Mouse (Mus musculus) cerebral cortex, adult 2 months (tissue): ENCODE results near the gene Tcl1b1.

Experiments
- WGBS: fragments of 180-500 bp; shearing (Covaris S2); methylation state at CpG from one replicate; pipeline ENCODE4 v1.1.7; 2018; 5-methylcytosine and 5-hydroxymethylcytosine counted together

The Tcl1b1 gene

DNA sequence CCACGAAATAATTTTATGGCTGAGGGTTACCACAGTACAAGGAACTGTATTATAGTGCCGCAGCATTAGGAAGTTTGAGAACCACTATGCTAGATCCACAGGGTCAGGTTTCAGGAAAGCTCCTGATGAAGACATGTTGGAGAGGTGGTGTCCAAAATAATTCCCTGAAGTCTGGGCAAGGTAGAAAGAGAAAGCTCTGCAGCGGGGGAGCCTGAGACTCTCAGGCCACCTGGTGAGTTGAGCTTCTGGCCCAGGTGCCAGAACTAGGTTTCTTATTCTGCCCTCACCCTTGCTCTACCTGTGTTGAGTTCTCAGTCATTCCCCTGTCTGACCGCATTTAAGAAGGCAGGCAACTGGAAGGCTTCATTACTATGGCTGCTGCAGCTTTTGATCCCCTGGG lies at the start of gene Tcl1b1:
Gene Tcl1b1 (plus strand): TSS at position 301 of the 400 bp plus-strand sequence.
- WGBS, result 85% methylated on average over 4 of the region's 4 CpGs

DNA sequence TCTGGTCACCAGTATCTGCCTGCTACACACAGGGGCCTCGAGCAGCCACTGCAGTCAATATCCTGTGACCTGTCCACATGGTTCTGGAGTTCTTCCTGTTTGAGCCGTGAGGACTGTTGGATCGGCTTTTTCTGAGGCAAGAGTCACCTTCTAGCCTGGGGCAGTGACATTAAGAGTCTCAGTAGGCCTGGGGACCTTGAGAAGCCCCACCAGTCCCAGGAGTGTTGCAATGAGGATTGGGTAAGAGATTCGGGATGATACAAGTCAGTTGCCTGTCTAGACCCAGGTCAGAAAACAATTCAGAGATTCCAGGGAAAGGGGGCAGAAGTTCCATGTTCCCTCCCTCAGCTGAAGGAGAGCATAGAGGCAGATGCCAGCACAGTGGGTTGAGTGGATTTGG lies 49.7 kb upstream of the Tcl1b1 start:
- 80% methylated on average over 4 of the region's 4 CpGs for WGBS

DNA sequence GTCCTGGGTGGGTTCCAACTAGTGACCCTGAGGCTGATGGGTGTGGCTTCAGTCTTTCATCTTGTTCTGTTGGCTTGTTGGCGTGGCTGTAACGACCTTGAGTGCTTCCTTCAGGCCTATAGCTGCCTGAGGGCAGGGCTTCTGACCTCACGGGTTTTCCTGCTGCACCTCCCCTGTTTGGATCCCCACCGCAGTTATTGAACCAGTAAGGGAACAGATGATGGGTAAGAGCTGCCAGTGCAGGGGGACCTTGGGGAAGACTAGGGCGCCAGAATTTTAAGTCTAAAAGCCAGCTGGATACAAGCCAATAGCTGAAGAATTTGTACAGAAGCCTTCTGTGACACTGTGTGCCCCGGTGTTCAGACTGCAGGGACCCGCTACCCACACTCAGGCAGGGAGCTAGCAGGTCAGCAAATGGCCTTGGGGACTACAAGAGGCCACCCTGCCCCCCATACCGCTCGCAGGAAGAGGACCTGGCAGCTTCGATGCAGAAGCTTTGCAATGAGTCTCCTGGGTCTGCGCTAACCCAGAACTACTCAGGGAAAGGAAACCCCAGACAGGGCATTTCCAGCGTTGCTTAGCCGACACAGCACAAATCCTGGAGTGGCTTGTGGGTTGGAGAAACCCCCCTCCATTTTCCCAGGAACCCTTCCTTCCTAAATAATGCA lies 47.0 kb upstream of the Tcl1b1 start:
- whole genome bisulfite sequencing, result 51% methylated on average over 13 of the region's 13 CpGs

DNA sequence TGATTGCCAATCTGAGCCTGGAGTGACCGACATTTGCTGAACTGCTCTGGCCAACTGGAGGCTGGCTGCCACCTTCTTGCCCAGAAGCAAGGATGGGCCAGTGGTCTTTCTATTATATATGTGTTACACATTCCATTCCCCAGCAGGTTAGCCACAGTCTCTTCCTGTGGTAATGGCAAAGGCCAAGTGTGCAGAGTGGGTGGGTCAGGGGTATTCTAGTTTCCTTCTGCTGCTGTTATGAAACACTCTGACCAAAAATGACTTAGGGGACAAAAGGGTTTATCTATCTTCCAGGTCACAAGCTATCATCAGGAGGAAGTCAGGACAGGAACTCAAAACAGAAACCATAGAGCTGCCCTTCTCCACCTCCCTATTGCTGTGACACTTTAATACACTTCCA lies 42.8 kb upstream of the Tcl1b1 start:
- 94% methylated on average over 1 of the region's 1 CpGs for WGBS

DNA sequence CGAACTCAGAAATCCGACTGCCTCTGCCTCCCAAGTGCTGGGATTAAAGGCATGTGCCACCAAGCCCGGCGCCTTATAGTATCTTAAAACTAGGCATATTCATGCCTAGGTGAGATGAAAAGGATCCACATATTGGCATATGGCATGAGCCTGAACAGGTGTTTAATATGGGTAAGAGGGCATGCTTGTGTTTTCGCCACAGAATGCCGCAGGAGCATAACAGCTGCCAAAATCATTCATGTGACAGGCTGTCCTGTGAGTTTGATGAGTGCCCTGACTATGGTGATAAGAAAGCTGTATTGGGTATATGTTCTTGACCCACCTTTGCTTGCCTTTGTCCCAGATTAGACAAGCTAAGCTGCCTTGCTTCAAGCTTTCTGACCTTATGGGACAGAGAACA lies 34.1 kb upstream of the Tcl1b1 start:
- 90% methylated on average over 6 of the region's 6 CpGs for WGBS

DNA sequence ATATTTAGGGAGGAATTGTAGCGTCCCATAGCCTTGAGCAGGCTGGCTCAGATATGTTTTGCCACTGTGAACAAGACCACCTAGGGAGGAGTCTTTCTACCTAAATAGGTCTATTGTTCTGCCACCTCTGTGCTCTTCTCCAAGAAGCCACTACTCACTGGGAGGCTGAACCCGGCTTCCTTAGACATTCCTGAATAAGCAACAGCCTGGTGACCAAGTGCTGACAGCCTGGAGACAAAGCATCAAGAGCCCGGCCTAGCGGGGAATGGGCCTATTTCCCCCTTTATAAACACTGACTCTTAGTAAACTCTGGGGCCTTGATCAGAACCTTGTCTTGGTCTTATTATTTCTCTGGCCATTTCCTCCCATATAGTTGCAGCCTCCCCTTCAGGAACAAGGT lies 33.0 kb upstream of the Tcl1b1 start:
- WGBS, result 74% methylated on average over 4 of the region's 4 CpGs

DNA sequence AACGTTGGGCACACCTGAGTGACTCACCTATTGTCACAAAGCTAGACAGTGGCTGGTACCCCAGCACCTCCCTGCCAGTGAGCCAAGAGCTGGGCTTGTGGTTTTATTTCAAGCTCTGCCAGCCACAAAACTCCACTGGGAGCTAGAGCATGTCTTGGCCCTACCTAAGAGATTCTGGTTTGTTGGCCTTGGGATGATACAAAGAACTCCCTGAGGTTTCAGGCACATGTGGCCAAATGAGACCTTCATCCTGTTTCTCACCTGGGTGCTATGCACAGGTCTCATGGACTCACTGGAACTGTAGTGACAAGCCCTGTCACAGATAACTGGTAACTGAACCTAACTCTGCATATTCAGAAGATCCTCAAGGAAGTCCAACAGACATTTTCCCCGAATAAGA lies 31.9 kb upstream of the Tcl1b1 start:
- 94% methylated on average over 2 of the region's 2 CpGs for WGBS

DNA sequence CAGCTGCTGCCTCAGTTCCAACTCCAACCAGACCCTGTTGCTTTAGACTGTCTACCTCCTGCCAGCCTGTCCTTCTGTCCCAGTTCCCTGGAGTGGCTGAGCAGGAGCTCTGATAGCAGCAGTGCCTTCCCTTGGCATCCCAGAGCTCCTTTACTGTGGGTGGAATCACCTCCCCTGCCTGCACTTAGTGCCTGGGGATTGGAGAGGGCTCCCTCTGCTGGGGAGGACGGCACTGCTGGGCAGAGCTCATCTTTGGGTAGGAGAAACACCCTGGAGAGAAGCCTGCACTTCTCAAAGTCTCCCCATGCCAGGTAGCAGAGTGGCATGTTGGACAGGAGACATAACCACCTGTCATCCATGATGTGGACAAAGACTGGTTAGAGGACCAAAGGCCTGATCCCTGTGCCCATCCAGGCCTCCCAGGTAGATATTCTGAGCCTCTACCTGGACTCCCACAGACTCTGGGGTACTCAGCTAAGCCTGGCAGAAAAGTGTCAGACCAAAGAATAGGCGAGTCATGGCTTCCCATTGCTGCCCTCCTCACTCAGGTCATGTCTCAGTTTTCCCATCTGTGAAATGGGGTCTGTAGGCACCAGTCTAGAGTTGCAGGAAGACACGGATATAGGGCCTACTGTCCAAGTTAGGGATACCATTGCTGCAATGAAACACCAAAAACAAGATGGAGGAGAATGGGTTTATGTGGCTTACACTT lies 29.8 kb upstream of the Tcl1b1 start:
- 73% methylated on average over 3 of the region's 3 CpGs for WGBS

DNA sequence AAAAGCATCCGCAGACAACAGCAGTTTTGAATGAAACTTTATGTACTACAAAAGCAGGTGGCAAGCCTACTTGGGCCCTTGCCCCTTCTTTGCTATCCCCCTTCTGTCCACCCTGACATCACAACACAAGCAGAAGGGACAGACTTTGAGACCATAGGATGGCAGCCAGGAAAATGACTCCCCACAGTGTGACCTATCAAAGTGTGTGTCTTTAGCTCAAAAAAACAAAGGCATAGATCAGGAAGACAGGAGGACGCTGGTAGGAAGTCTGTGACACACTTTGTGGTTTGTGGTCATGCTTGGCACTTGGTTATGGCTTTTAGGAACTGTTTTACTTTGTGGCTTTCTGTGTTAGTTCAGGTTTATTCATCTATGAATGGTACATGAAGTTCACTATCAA lies 25.3 kb upstream of the Tcl1b1 start:
- WGBS, result 79% methylated on average over 2 of the region's 2 CpGs

DNA sequence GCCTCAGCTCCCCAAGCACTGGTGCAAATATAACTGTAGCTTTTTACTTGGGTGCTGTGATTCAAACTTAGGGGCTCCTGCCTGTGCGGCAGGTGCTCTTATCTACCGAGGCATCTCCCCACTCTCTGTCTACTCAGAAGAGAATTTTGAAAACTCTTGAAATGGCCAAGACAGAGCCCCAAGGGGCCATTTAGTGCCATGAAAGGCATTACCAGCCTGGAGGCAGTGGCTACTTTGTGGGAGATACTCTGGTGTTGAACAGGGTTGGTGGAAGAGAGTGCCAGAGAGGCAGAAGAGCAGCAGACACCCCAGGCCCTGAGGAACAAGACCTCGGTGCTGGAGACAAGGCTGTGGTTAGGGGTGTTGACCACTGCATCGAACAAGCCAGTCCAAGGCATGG lies 24.7 kb upstream of the Tcl1b1 start:
- 91% methylated on average over 4 of the region's 4 CpGs for WGBS

DNA sequence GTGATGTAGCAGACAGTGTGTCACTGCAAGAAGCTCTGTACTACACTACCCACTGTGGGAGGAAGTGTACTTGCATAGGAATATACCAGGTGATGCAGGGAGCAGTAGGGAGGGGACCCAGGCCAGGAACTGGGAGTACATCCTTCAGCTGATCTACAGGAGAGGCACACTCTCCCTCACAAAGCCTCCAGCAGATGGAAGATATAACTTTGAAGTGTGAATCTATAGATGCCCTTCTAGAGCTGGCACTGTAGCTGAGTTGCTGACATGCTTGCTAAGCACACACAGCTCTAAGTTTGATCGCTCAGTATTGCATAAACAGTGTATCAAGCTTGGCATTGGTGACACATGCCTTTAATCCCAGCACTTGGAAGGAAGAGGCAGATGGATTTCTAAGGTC lies 21.8 kb upstream of the Tcl1b1 start:
- WGBS, result 54% methylated on average over 1 of the region's 1 CpGs

DNA sequence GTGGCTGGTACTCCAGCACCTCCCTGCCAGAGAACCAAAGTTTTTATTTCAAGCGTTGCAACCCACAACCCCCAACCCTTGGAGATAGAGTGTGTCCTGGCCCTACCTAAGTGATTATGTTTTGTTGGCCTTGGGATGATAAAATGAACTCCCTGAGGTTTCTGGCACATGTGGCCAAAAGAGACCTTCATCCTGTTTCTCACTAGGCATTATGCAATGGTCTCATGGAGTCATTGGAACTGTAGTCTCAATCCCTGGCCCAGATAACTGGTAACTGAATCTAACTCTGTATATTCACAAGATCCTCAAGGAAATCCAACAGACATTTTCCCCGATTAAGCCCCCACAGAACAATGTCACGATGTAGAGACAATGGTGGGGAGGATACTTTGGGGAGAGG lies 16.4 kb upstream of the Tcl1b1 start:
- 98% methylated on average over 3 of the region's 3 CpGs for WGBS

DNA sequence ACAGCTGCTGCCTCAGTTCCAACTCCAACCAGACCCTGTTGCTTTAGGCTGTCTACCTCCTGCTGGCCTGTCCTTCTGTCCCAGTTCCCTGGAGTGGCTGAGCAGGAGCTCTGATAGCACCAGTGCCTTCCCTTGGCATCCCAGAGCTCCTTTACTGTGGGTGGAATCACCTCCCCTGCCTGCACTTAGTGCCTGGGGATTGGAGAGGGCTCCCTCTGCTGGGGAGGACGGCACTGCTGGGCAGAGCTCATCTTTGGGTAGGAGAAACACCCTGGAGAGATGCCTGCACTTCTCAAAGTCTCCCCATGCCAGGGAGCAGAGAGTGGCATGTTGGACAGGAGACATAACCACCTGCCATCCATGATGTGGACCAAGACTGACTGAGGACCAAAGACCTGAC lies 14.6 kb upstream of the Tcl1b1 start:
- whole genome bisulfite sequencing, result 29% methylated on average over 1 of the region's 1 CpGs

DNA sequence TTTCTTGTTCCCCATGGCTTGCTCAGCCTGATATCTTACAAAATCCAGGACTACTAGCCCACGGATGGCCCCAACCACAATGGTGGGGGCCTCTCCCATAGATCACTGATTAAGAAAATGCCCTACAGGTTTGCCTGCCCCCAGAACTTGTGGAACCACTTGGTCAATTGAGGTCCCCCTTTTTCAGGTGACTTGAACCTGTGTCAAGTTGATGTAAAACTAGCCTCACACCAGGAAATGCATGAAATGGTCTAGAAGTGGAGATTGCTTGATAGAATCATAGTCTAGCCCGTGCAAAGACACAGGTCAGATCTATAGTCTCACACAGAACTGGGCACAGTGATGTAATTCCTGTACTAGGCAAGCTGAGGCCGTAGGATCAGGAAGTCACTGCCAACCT lies 13.8 kb upstream of the Tcl1b1 start, which contains the start of gene Tcl1b2:
Gene Tcl1b2 (plus strand): TSS at position 301 of the 400 bp plus-strand sequence.
- WGBS, result 81% methylated on average over 3 of the region's 3 CpGs

DNA sequence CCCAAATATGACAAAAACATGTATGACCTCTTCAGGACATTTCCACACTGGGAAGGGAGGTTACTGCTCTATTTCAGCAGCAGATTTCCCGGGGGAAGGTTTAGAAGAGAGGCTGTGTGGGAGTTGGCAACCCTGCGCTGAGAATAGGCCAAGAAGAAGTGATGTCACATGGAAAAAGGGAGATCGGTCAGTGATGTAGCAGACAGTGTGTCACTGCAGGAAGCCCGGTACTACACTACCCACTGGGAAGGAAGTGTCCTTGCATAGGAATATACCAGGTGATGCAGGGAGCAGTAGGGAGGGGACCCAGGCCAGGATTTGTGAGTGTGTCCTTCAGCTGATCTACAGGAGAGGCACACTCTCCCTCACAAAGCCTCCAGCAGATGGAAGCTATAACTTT lies 4.2 kb upstream of the Tcl1b1 start:
- 35% methylated on average over 4 of the region's 4 CpGs for WGBS

DNA sequence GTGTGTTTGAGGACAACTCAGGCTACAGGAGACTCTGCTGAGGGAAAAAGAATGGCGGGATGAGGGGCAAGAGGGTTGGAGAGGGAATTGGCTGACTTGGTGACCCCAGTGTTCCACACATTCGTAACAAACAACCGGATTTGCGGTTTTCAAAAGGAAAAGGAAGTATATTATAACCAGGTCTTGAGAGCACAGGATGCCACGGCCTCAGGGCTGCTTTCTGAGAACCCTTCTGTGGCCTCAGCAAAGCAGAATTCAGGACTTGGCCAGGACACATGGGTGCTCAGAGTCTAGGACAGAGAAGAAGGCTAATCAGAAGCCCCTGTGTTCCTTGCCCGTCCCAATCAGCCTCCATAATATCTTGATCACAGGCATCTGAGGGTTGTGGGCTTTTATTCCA lies 648 bp upstream of the Tcl1b1 start:
- WGBS, result 76% methylated on average over 6 of the region's 6 CpGs

DNA sequence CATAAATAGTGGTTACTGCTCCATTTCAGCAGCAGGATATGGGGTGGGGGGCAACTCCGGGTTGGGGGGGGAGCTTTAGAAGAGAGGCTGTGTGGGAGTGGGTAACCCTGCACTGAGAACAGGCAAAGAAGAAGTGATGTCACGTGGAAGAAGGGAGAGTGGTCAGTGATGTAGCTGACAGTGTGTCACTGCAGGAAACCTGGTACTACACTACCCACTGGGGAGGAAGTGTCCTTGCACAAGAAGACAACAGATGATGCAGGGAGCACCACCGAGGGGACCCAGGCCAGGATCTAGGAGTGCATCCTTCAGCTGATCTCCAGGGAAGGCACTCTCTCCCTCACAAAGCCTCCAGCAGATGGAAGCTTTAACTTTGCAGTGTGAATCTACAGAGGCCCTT lies 7.2 kb downstream of the Tcl1b1 start:
- WGBS, result 70% methylated on average over 3 of the region's 3 CpGs

DNA sequence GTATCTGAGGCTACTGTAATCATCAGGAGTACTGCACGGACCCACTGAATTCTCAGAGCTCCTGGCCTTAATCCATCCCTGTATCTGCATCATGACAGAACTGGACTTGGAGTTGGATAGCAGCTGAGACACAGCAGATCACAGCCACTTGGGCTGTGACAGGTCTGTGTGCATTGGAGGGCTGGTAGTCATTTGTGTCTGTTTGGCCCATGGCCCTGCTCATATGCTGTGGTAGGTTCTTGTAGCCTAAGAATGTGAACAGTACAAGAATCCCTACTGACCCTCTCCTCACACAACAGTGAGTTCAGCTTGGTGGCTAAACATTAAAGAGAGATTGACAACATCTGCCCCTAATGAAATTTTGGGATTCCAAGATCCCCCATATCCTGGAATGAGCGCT lies 13.9 kb downstream of the Tcl1b1 start:
- WGBS, result 95% methylated on average over 2 of the region's 2 CpGs

DNA sequence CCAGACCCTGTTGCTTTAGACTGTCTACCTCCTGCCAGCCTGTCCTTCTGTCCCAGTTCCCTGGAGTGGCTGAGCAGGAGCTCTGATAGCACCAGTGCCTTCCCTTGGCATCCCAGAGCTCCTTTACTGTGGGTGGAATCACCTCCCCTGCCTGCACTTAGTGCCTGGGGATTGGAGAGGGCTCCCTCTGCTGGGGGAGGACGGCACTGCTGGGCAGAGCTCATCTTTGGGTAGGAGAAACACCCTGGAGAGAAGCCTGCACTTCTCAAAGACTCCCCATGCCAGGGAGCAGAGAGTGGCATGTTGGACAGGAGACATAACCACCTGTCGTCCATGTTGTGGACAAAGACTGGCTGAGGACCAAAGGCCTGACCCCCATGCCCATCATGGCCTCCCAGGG lies 14.8 kb downstream of the Tcl1b1 start:
- WGBS, result 45% methylated on average over 2 of the region's 2 CpGs

DNA sequence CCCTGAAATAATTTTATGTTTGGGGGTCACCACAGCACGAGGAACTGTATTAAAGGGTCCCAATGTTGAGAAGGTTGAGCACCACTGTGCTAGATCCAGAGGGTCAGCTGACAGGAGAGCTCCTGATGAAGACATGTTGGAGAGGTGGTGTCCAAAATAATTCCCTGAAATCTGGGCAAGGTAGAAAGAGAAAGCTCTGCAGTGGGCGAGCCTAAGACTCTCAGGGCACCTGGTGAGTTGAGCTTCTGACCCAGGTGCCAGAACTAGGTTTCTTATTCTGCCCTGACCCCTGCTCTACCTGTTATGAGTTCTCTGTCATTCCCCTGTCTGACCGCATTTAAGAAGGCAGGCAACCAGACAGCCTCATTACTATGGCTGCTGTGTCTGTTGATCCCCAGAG lies 16.6 kb downstream of the Tcl1b1 start, which contains the start of gene Tcl1b5:
Gene Tcl1b5 (plus strand): TSS at position 301 of the 400 bp plus-strand sequence.
- WGBS, result 81% methylated on average over 3 of the region's 3 CpGs

DNA sequence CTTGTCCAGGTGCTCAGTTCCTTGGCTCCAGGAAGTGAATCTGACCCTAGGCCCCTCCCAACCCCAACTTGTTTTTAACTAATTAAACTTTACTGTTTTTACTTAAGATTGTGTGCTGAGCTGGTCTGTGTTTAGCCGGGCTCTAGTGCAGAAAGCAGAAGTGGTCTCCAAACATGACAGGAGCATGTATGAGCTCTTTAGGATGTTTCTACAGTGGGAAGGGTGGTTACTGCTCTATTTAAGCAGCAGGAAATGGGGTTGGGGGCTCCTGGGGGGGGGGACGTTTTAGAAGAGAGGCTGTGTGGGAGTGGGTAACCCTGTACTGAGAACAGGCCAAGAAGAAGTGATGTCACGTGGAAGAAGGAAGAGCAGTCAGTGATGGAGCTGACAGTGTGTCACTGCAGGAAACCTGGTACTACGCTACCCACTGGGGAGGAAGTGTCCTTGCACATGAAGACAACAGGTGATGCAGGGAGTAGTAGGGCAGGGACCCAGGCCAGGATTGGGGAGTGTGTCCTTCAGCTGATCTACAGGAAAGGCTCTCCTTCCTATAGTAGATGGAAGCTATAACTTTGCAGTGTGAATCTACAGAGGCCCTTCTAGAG lies 21.7 kb downstream of the Tcl1b1 start:
- WGBS, result 81% methylated on average over 4 of the region's 4 CpGs

DNA sequence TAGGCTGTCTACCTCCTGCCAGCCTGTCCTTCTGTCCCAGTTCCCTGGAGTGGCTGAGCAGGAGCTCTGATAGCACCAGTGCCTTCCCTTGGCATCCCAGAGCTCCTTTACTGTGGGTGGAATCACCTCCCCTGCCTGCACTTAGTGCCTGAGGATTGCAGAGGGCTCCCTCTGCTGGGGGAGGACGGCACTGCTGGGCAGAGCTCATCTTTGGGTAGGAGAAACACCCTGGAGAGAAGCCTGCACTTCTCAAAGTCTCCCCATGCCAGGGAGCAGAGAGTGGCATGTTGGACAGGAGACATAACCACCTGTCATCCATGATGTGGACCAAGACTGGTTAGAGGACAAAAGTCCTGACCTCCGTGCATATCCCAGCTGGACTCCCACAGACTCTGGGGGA lies 29.5 kb downstream of the Tcl1b1 start:
- WGBS, result 49% methylated on average over 2 of the region's 2 CpGs

DNA sequence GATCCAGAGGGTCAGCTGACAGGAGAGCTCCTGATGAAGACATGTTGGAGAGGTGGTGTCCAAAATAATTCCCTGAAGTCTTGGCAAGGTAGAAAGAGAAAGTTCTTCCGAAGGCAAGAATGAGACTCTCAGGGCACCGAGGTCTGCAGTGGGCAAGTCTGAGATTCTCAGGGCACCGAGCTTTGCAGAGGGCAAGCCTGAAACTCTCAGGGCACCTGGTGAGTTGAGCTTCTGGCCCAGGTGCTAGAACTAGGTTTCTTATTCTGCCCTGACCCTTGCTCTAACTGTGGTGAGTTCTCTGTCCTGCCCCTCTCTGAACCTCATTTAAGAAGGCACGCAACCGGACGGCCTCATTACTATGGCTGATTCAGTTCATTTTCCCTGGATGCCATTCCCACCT lies 31.3 kb downstream of the Tcl1b1 start, which contains the start of gene Tcl1b3:
Gene Tcl1b3 (plus strand): TSS at position 301 of the 400 bp plus-strand sequence.
- WGBS, result 95% methylated on average over 6 of the region's 6 CpGs
